Mouse (Mus musculus): ENCODE measurements around the gene Jak1. TPM values are rescaled to one million over a fixed set of nuclear protein-coding genes. Genes with fewer than 3 reads are reported as not detected.

Jak1 gene
- total RNA-seq, 2 experiments from 2014 or later, result 122 to 124 TPM

GRCm38 (mm10) chr4:101244257-101245011 lies 20.6 kb downstream of the Jak1 start:
- DNase-seq (ENCODE audit: low spot score in 2 of 2), result peak; percentile 28 to 74
- intact Hi-C loops (cut with DNase I), result no loop called here

- intact Hi-C loops (cut with DNase I), result no loop called here
- no peak for DNase-seq (ENCODE audit: low spot score in 2 of 2)
Observed at GRCm38 (mm10) chr4:101240875-101241173, 24.3 kb downstream of the Jak1 start.

GRCm38 (mm10) chr4:101240163-101240874 lies 24.8 kb downstream of the Jak1 start:
- intact Hi-C loops (cut with DNase I), result no loop called here
- no peak for DNase-seq (ENCODE audit: low spot score in 2 of 2)

GRCm38 (mm10) chr4:101239313-101240162 lies 25.5 kb downstream of the Jak1 start:
- no peak for DNase-seq (ENCODE audit: low spot score in 2 of 2)
- intact Hi-C loops (cut with DNase I), result no loop called here

- intact Hi-C loops (cut with DNase I), result no loop called here
- DNase-seq (ENCODE audit: low spot score in 2 of 2), result no peak
Observed at GRCm38 (mm10) chr4:101238589-101238988, 26.5 kb downstream of the Jak1 start.

- no peak for DNase-seq (ENCODE audit: low spot score in 2 of 2)
- intact Hi-C loops (cut with DNase I), result no loop called here
Observed at GRCm38 (mm10) chr4:101236797-101237196, 28.3 kb downstream of the Jak1 start.

GRCm38 (mm10) chr4:101235964-101236363 lies 29.1 kb downstream of the Jak1 start:
- intact Hi-C loops (cut with DNase I), result no loop called here

GRCm38 (mm10) chr4:101234753-101235152 lies 30.3 kb downstream of the Jak1 start:
- no peak for DNase-seq (ENCODE audit: low spot score in 2 of 2)
- intact Hi-C loops (cut with DNase I), result no loop called here

More at GRCm38 (mm10) chr4:101235964-101236363, 29.1 kb downstream of the Jak1 start:
- no peak for DNase-seq (ENCODE audit: low spot score in 2 of 2)

- intact Hi-C loops (cut with DNase I), result no loop called here
- peak; percentile 51 to 70 for DNase-seq (ENCODE audit: low spot score in 2 of 2)
Observed at GRCm38 (mm10) chr4:101234332-101234731, 30.8 kb downstream of the Jak1 start.

- DNase-seq (ENCODE audit: low spot score in 2 of 2), result no peak
- intact Hi-C loops (cut with DNase I), result no loop called here
Observed at GRCm38 (mm10) chr4:101230621-101231020, 34.5 kb downstream of the Jak1 start.

- no peak for DNase-seq (ENCODE audit: low spot score in 2 of 2)
- intact Hi-C loops (cut with DNase I), result no loop called here
Observed at GRCm38 (mm10) chr4:101227398-101227797, 37.7 kb downstream of the Jak1 start.

GRCm38 (mm10) chr4:101225984-101226383 lies 39.1 kb downstream of the Jak1 start:
- intact Hi-C loops (cut with DNase I), result no loop called here
- DNase-seq (ENCODE audit: low spot score in 2 of 2), result no peak

GRCm38 (mm10) chr4:101220946-101221345 lies 44.1 kb downstream of the Jak1 start:
- no peak for DNase-seq (ENCODE audit: low spot score in 2 of 2)
- intact Hi-C loops (cut with DNase I), result no loop called here

- intact Hi-C loops (cut with DNase I), result no loop called here
Observed at GRCm38 (mm10) chr4:101219839-101220238, 45.2 kb downstream of the Jak1 start.

GRCm38 (mm10) chr4:101217026-101217540 lies 48.0 kb downstream of the Jak1 start:
- no peak for DNase-seq (ENCODE audit: low spot score in 2 of 2)
- intact Hi-C loops (cut with DNase I), result no loop called here

More at GRCm38 (mm10) chr4:101219839-101220238, 45.2 kb downstream of the Jak1 start:
- peak in 1 of 2 experiments; percentile 82 for DNase-seq (ENCODE audit: low spot score in 2 of 2)

GRCm38 (mm10) chr4:101216286-101216685 lies 48.8 kb downstream of the Jak1 start:
- intact Hi-C loops (cut with DNase I), result no loop called here
- DNase-seq (ENCODE audit: low spot score in 2 of 2), result no peak

- no peak for DNase-seq (ENCODE audit: low spot score in 2 of 2)
- intact Hi-C loops (cut with DNase I), result no loop called here
Observed at GRCm38 (mm10) chr4:101213477-101213876, 51.6 kb downstream of the Jak1 start.

- DNase-seq (ENCODE audit: low spot score in 2 of 2), result no peak
- intact Hi-C loops (cut with DNase I), result no loop called here
Observed at GRCm38 (mm10) chr4:101207492-101207891, 57.6 kb downstream of the Jak1 start.

- DNase-seq (ENCODE audit: low spot score in 2 of 2), result no peak
- intact Hi-C loops (cut with DNase I), result no loop called here
Observed at GRCm38 (mm10) chr4:101203518-101203917, 61.6 kb downstream of the Jak1 start.

- DNase-seq (ENCODE audit: low spot score in 2 of 2), result peak in 1 of 2 experiments; percentile 28
- intact Hi-C loops (cut with DNase I), result no loop called here
Observed at GRCm38 (mm10) chr4:101202626-101203025, 62.5 kb downstream of the Jak1 start.

Data from left cerebral cortex, postnatal 25 days (tissue).